ENCODE assay signal across 11 mouse cellular contexts in the genomic region with DNA sequence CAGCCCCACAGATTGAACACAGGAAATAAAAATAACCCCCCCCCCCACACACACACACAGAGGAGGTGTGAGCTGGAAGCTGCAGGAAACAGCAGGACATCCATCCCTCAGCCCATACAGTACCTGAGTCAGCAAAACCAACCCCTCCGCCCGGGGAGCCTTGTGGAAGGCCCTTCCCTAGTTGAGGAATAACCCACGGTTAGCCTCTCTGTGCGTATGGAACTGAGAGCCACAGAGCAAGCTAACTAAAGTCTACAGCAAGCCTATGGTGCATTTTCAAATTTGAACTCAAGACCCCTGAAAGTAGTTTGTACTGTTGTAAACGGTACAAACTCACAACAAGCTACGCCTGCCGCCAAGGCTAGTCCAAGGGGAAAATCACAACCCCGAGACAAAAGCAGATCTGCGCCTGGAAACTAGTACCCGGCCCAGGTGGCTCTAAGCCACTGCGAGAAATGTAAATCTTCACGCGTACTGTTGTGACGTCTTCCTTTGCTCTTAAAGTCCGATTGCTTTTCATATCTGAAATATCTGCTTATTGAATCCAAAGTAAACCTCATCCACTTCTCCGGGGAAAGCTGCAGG. TPM values are rescaled to one million over a fixed set of nuclear protein-coding genes. Genes with fewer than 3 reads are reported as not detected.
DNase-seq lines count a peak whose midpoint lies in the region; ATAC-seq and TF ChIP-seq lines count a peak whose summit lies in the region.
"Had no signal": no experiment of that assay in that cellular context is flagged by ENCODE, and none has a peak within 500 bp of the region (broad histone marks: within the 10 kb centered on the region; RNA-seq: fewer than 3 reads in every experiment).

No protein-coding gene starts in this region.

- H3K9me3 ChIP-seq in hindbrain, embryonic 13.5 days: no peaks in the 10 kb centered on the region
- H3K9me3 ChIP-seq in hindbrain, postnatal 0 days (ENCODE audit: low read length): no peaks in the 10 kb centered on the region
- no peaks in the 10 kb centered on the region for H3K9me3 ChIP-seq in intestine, postnatal 0 days (ENCODE audit: control insufficient read depth)

- H3K27me3 ChIP-seq in hindbrain, embryonic 13.5 days: no peaks in the 10 kb centered on the region
- H3K27me3 ChIP-seq in hindbrain, postnatal 0 days (ENCODE audit: insufficient read depth, low read length): no peaks in the 10 kb centered on the region
- H3K27me3 ChIP-seq in intestine, postnatal 0 days (replicated peaks; ENCODE audit: control insufficient read depth, insufficient read depth, low read length): no peaks in the 10 kb centered on the region
- H3K27me3 ChIP-seq: Patski had no signal

- no peak for ATAC-seq in hindbrain, embryonic 13.5 days (ENCODE audit: low FRiP score)
- ATAC-seq in hindbrain, postnatal 0 days: no peak
- ATAC-seq in intestine, postnatal 0 days: no peak

- H3K4me2 ChIP-seq in hindbrain, embryonic 13.5 days: no peak overlapping the region
- no peak overlapping the region for H3K4me2 ChIP-seq in hindbrain, postnatal 0 days (ENCODE audit: low read depth, low read length)
- peak overlapping the region; percentile 30 for H3K4me2 ChIP-seq in intestine, postnatal 0 days (replicated peaks; ENCODE audit: low read depth)

- peaks cover 47% of the 10 kb centered on the region for H3K4me1 ChIP-seq in hindbrain, embryonic 13.5 days (replicated peaks)
- peaks cover 4% of the 10 kb centered on the region; the same call in 1 of the 2 replicates for H3K4me1 ChIP-seq in hindbrain, postnatal 0 days (ENCODE audit: insufficient read depth, low read length)
- peaks cover 19% of the 10 kb centered on the region; the same call in 1 of the 2 replicates for H3K4me1 ChIP-seq in intestine, postnatal 0 days (replicated peaks; ENCODE audit: control insufficient read depth, insufficient read depth, low read length)

- H3K9ac ChIP-seq in hindbrain, embryonic 13.5 days: no peak overlapping the region
- no peak overlapping the region for H3K9ac ChIP-seq in hindbrain, postnatal 0 days (replicated peaks; ENCODE audit: low read length)
- no peak overlapping the region; the same call in 1 of the 2 replicates for H3K9ac ChIP-seq in intestine, postnatal 0 days (ENCODE audit: low read depth, low read length)

- peaks cover 14% of the 10 kb centered on the region for H3K36me3 ChIP-seq in hindbrain, embryonic 13.5 days
- 0 out of 2 replicates have a peak, but pooled peaks cover 5% of the 10 kb centered on the region for H3K36me3 ChIP-seq in hindbrain, postnatal 0 days (ENCODE audit: insufficient read depth, low read length)
- peaks cover 9% of the 10 kb centered on the region for H3K36me3 ChIP-seq in intestine, postnatal 0 days (ENCODE audit: control insufficient read depth, insufficient read depth)

- TF ChIP-seq CTCF in hindbrain, postnatal 0 days (IDR thresholded peaks at IDR 0.05; ENCODE audit: low read depth): no peak
- no peak for TF ChIP-seq CTCF in intestine, postnatal 0 days (IDR thresholded peaks at IDR 0.05; ENCODE audit: low read depth)

- H3K4me3 ChIP-seq in hindbrain, embryonic 13.5 days: no peak overlapping the region
- H3K4me3 ChIP-seq in hindbrain, postnatal 0 days (ENCODE audit: low read length): no peak overlapping the region
- H3K4me3 ChIP-seq in intestine, postnatal 0 days (ENCODE audit: low read depth, low read length): no peak overlapping the region

- DNase-seq in hindbrain, postnatal 0 days (ENCODE audit: low spot score): no peak
- DNase-seq in thymus, postnatal 4 days: peak; percentile 57
- DNase-seq in thymus, postnatal 10 days (ENCODE audit: low spot score in 2 of 2): no peak
- DNase-seq in frontal cortex, postnatal 36 days (ENCODE audit: low spot score in 2 of 2): no peak
- no peak for DNase-seq in layer of hippocampus, postnatal 14 days (ENCODE audit: low spot score in 2 of 2)
- no peak for DNase-seq in MN1 (ENCODE audit: low spot score)
- DNase-seq: cerebellum, adult 2 months had no signal

- WGBS in hindbrain, embryonic 13.5 days: 73% methylated on average over 16 of the region's 16 CpGs
- WGBS in hindbrain, postnatal 0 days: 71% methylated on average over 16 of the region's 16 CpGs
- 43% methylated on average over 16 of the region's 16 CpGs for WGBS in intestine, postnatal 0 days

- peak overlapping the region; percentile 78 for H3K27ac ChIP-seq in hindbrain, embryonic 13.5 days
- no peak overlapping the region for H3K27ac ChIP-seq in hindbrain, postnatal 0 days
- peak overlapping the region; percentile 94 for H3K27ac ChIP-seq in intestine, postnatal 0 days (ENCODE audit: low read depth, low read length)

RNA-seq across cellular contexts. Expression of gene Dad1, which starts 20.3 kb away (rescaled TPM):
- polyA plus RNA-seq in hindbrain, embryonic 13.5 days (2015; fragmentation: Nextera tagmentation; extraction: Ambion mirVana): 343 and 348 TPM in 2 replicates
- total RNA-seq in hindbrain, postnatal 0 days (2014; rRNA removed): 189 and 321 TPM in 2 replicates
- 406 and 407 TPM in 2 replicates for polyA plus RNA-seq in hindbrain, postnatal 0 days (2015; fragmentation: Nextera tagmentation; extraction: Ambion mirVana)
- polyA plus RNA-seq in intestine, postnatal 0 days (2015; fragmentation: Nextera tagmentation; extraction: Ambion mirVana): 484 and 492 TPM in 2 replicates
- total RNA-seq in layer of hippocampus, postnatal 14 days (2021): 100 to 1,000 TPM; 123 to 124 TPM

RNA-seq across cellular contexts. Expression of gene Abhd4, which starts 20.3 kb away (rescaled TPM):
- polyA plus RNA-seq in hindbrain, embryonic 13.5 days (2015; fragmentation: Nextera tagmentation; extraction: Ambion mirVana): 58.2 and 58.7 TPM in 2 replicates
- 105 and 126 TPM in 2 replicates for total RNA-seq in hindbrain, postnatal 0 days (2014; rRNA removed)
- polyA plus RNA-seq in hindbrain, postnatal 0 days (2015; fragmentation: Nextera tagmentation; extraction: Ambion mirVana): 76.9 and 82.7 TPM in 2 replicates
- polyA plus RNA-seq in intestine, postnatal 0 days (2015; fragmentation: Nextera tagmentation; extraction: Ambion mirVana): 38.3 and 38.4 TPM in 2 replicates
- 10 to 100 TPM; 56.1 to 58.9 TPM for total RNA-seq in layer of hippocampus, postnatal 14 days (2021)

RNA-seq across cellular contexts. Expression of gene Olfr49, which starts 51.1 kb away (rescaled TPM):
- polyA plus RNA-seq in hindbrain, embryonic 13.5 days (2015; fragmentation: Nextera tagmentation; extraction: Ambion mirVana): not detected in 2 replicates
- total RNA-seq in hindbrain, postnatal 0 days (2014; rRNA removed): not detected in 2 replicates
- polyA plus RNA-seq in hindbrain, postnatal 0 days (2015; fragmentation: Nextera tagmentation; extraction: Ambion mirVana): 0.05 TPM in 1 of 2 replicates, not detected in the other
- polyA plus RNA-seq in intestine, postnatal 0 days (2015; fragmentation: Nextera tagmentation; extraction: Ambion mirVana): 0.14 TPM in 1 of 2 replicates, not detected in the other
- not detected for total RNA-seq in layer of hippocampus, postnatal 14 days (2021)
- total RNA-seq: heart, postnatal 14 days had no signal
- polyA plus RNA-seq: cerebellum, adult 2 months had no signal
